9 mouse cellular contexts compared by ENCODE assay signal in genomic region chr1:74121821-74122576, GRCm38 (mm10). TPM values are rescaled to one million over a fixed set of nuclear protein-coding genes. Genes with fewer than 3 reads are reported as not detected.
DNase-seq lines count a peak whose midpoint lies in the region; ATAC-seq and TF ChIP-seq lines count a peak whose summit lies in the region.
"Had no signal": no experiment of that assay in that cellular context is flagged by ENCODE, and none has a peak within 500 bp of the region (broad histone marks: within the 10 kb centered on the region; RNA-seq: fewer than 3 reads in every experiment).

No protein-coding gene starts in this region.

- no peaks in the 10 kb centered on the region for H3K27me3 ChIP-seq in Patski
- H3K27me3 ChIP-seq in heart, embryonic 13.5 days (replicated peaks): peaks cover 15% of the 10 kb centered on the region
- peaks cover 29% of the 10 kb centered on the region for H3K27me3 ChIP-seq in midbrain, embryonic 15.5 days (replicated peaks)

- TF ChIP-seq CTCF in Patski (IDR thresholded peaks at IDR 0.05): no peak

- no peaks in the 10 kb centered on the region for H3K9me3 ChIP-seq in heart, embryonic 13.5 days
- H3K9me3 ChIP-seq in midbrain, embryonic 15.5 days: no peaks in the 10 kb centered on the region

- POLR2A ChIA-PET in Patski (lab: Charles Lee): interaction anchor here (1.2 kb wide), 1 partner anchor 26 kb away, joined by 3 read pairs; no protein-coding TSS in a partner anchor

- CTCF ChIA-PET in Patski (lab: Charles Lee): interaction anchor here (1.6 to 2.0 kb wide), 2 partner anchors 13 to 220 kb away, joined by 6 to 8 read pairs; no protein-coding TSS in a partner anchor

- 0 out of 2 replicates have a peak overlapping the region, but pooled peaks have one; percentile 1 for H3K4me2 ChIP-seq in heart, embryonic 13.5 days
- H3K4me2 ChIP-seq in midbrain, embryonic 15.5 days: no peak overlapping the region

- DNase-seq in gastrocnemius, postnatal 14 days: peak; percentile 48
- DNase-seq in gastrocnemius, adult 18-20 months (ENCODE audit: low spot score): no peak
- peak; percentile 30 for DNase-seq in Patski (ENCODE audit: low read depth, low spot score)
- peak; percentile 93 to 94 for DNase-seq in kidney, postnatal 36 days
- DNase-seq in c-Kit-positive CD71-positive TER-119-positive erythroid progenitor cells, embryonic 14.5 days (ENCODE audit: low spot score): no peak

- in situ Hi-C loops in Patski (cut with MboI; ENCODE audit: low pct_unique_long_range_greater_than_20kb): no loop called here

- ATAC-seq in Patski: no peak
- no peak for ATAC-seq in heart, embryonic 13.5 days (ENCODE audit: extremely low read depth, insufficient number of reproducible peaks, low FRiP score, low TSS enrichment)
- peak; percentile 37; the same call in 1 of the 2 replicates for ATAC-seq in midbrain, embryonic 15.5 days (replicated peaks)
- no peak for ATAC-seq in CD4-positive, CD25-positive, alpha-beta regulatory T cell, adult 4 months

- H3K4me1 ChIP-seq in heart, embryonic 13.5 days: peaks cover 41% of the 10 kb centered on the region
- peaks cover 18% of the 10 kb centered on the region for H3K4me1 ChIP-seq in midbrain, embryonic 15.5 days

- intact Hi-C loops in gastrocnemius, postnatal 14 days (cut with DNase I; ENCODE audit: low total_unique reads): loop anchor here (5.0 kb wide), 1 partner anchor 220 kb away; no protein-coding TSS in a partner anchor

- WGBS in heart, embryonic 13.5 days: 31% methylated on average over 9 of the region's 9 CpGs
- WGBS in midbrain, embryonic 15.5 days: 51% methylated on average over 9 of the region's 9 CpGs

- no peak overlapping the region for H3K4me3 ChIP-seq in heart, embryonic 13.5 days
- no peak overlapping the region for H3K4me3 ChIP-seq in midbrain, embryonic 15.5 days

- H3K27ac ChIP-seq in heart, embryonic 13.5 days (replicated peaks): peak overlapping the region; percentile 48
- no peak overlapping the region for H3K27ac ChIP-seq in midbrain, embryonic 15.5 days

- peak overlapping the region; percentile 48; the same call in 1 of the 2 replicates for H3K9ac ChIP-seq in heart, embryonic 13.5 days
- H3K9ac ChIP-seq in midbrain, embryonic 15.5 days: no peak overlapping the region

- no peaks in the 10 kb centered on the region for H3K36me3 ChIP-seq in heart, embryonic 13.5 days
- H3K36me3 ChIP-seq in midbrain, embryonic 15.5 days (replicated peaks): no peaks in the 10 kb centered on the region

RNA-seq across cellular contexts. Expression of gene Tns1, which starts 2.2 kb away (rescaled TPM):
- total RNA-seq in gastrocnemius, postnatal 14 days (2021): 100 to 1,000 TPM; 176 to 217 TPM
- 100 to 1,000 TPM; 226 to 298 TPM for total RNA-seq in gastrocnemius, adult 18-20 months (2021)
- polyA plus RNA-seq in Patski (2021): 393 TPM
- polyA plus RNA-seq in heart, embryonic 13.5 days (2015; fragmentation: Nextera tagmentation; extraction: Ambion mirVana): 100 and 105 TPM in 2 replicates
- polyA plus RNA-seq in midbrain, embryonic 15.5 days (2015; fragmentation: Nextera tagmentation; extraction: Ambion mirVana): 12.5 and 15.2 TPM in 2 replicates
- 10 to 100 TPM; 19.0 to 40.5 TPM for polyA plus RNA-seq in CD4-positive, CD25-positive, alpha-beta regulatory T cell, adult 4 months (2017; shearing (Covaris generic))

RNA-seq across cellular contexts. Expression of gene Rufy4, which starts 3.3 kb away (rescaled TPM):
- under 1 TPM in 1 of 2 experiments, not detected in 1; 0.09 TPM for total RNA-seq in gastrocnemius, postnatal 14 days (2021)
- total RNA-seq in gastrocnemius, adult 18-20 months (2021): under 1 TPM; 0.09 to 0.11 TPM
- polyA plus RNA-seq in Patski (2021): 0.72 TPM
- polyA plus RNA-seq in heart, embryonic 13.5 days (2015; fragmentation: Nextera tagmentation; extraction: Ambion mirVana): 0.20 and 0.48 TPM in 2 replicates
- polyA plus RNA-seq in midbrain, embryonic 15.5 days (2015; fragmentation: Nextera tagmentation; extraction: Ambion mirVana): 0.15 and 0.25 TPM in 2 replicates
- polyA plus RNA-seq in CD4-positive, CD25-positive, alpha-beta regulatory T cell, adult 4 months (2017; shearing (Covaris generic)): not detected
- total RNA-seq: layer of hippocampus, adult 18-20 months had no signal

RNA-seq across cellular contexts. Expression of gene Cxcr2, which starts 31.8 kb away (rescaled TPM):
- total RNA-seq in gastrocnemius, postnatal 14 days (2021): not detected
- not detected for total RNA-seq in gastrocnemius, adult 18-20 months (2021)
- polyA plus RNA-seq in Patski (2021): 0.01 TPM
- polyA plus RNA-seq in heart, embryonic 13.5 days (2015; fragmentation: Nextera tagmentation; extraction: Ambion mirVana): 0.09 TPM in 1 of 2 replicates, not detected in the other
- 0.05 TPM in 2 replicates for polyA plus RNA-seq in midbrain, embryonic 15.5 days (2015; fragmentation: Nextera tagmentation; extraction: Ambion mirVana)
- polyA plus RNA-seq in CD4-positive, CD25-positive, alpha-beta regulatory T cell, adult 4 months (2017; shearing (Covaris generic)): not detected
- total RNA-seq: layer of hippocampus, adult 18-20 months had no signal

Comparison
In these comparisons a context has a peak if more than half of its experiments do, and no peak if none do; other contexts are left out.
1. DNase-seq: peak in gastrocnemius, postnatal 14 days (single experiment), Patski (single experiment) and kidney, postnatal 36 days (2 of 2); none in gastrocnemius, adult 18-20 months (single experiment) and c-Kit-positive CD71-positive TER-119-positive erythroid progenitor cells, embryonic 14.5 days (single experiment).